Mouse (Mus musculus) ES-E14 (cell line): ENCODE measurements around the gene Slc26a1.

ENCODE experiments used
- CHD2 ChIP-seq: IDR thresholded peaks from 2 replicates; pipeline ENCODE4 v1.6.1; 2014; ENCODE audit warnings: mild to moderate bottlenecking, low read depth, low read length, inconsistent platforms
- HCFC1 ChIP-seq: IDR thresholded peaks from 2 replicates; pipeline ENCODE4 v1.6.1; 2012; ENCODE audit warnings: low read length, inconsistent platforms, borderline replicate concordance; ENCODE audit not compliant: insufficient read depth

DNA sequence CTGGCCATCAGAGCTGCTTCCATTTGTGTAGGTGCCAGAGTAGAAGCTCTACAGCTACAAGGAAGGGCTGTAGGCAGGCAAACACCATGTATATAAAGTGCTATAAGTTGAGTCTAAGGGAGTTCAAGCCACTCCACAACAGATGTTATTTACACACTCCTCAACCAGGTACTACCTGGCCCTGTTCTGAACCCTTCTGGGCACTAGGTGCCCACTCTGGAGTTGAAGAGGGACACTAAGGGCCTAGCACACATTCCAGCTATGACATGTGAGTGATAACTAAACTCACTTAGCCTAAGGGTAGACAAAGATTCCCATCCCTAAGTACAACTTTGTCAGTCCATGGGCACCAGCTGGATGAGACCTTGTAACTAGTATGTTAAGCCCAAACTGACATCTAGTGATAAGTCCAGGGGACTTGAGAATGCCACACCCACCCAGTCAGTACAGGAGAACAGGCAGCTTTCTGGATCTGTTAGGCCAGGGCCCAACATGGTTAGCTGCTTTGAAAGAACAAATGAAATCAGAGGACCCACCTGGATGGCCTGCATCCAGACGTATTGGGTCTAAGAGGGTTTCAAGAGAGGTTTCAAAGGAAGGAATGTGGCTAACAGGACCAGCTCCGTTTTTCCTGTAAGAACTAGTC is 27.4 kb downstream of the Slc26a1 start:
- no peak for TF ChIP-seq HCFC1
- TF ChIP-seq CHD2, result no peak
